In genomic region chr8:4323917-4324316, GRCm38 (mm10) we compare ENCODE assay signal across 7 mouse cellular contexts. TPM values are rescaled to one million over a fixed set of nuclear protein-coding genes. Genes with fewer than 3 reads are reported as not detected.
DNase-seq lines count a peak whose midpoint lies in the region; ATAC-seq and TF ChIP-seq lines count a peak whose summit lies in the region.

No protein-coding gene starts in this region.

- peak overlapping the region; percentile 99 for H3K9ac ChIP-seq in forebrain, embryonic 11.5 days (ENCODE audit: low read length)
- H3K9ac ChIP-seq in liver, embryonic 13.5 days: peak overlapping the region; percentile 98

- intact Hi-C loops in gastrocnemius, postnatal 14 days (cut with DNase I; ENCODE audit: low total_unique reads): loop anchor here (5.0 kb wide), 3 partner anchors 42 to 62 kb away; no protein-coding TSS in a partner anchor

- H3K27me3 ChIP-seq in testis, adult 2 months (ENCODE audit: control insufficient read depth, insufficient read depth, low read length): no peaks in the 10 kb centered on the region
- H3K27me3 ChIP-seq in forebrain, embryonic 11.5 days (ENCODE audit: control insufficient read depth, insufficient read depth, low read length): no peaks in the 10 kb centered on the region
- no peaks in the 10 kb centered on the region for H3K27me3 ChIP-seq in liver, embryonic 13.5 days

- H3K4me1 ChIP-seq in testis, adult 2 months (ENCODE audit: control insufficient read depth, insufficient read depth, low read length): peaks cover 4% of the 10 kb centered on the region
- peaks cover 11% of the 10 kb centered on the region for H3K4me1 ChIP-seq in forebrain, embryonic 11.5 days (replicated peaks; ENCODE audit: control insufficient read depth, insufficient read depth, low read length)
- peaks cover 68% of the 10 kb centered on the region for H3K4me1 ChIP-seq in liver, embryonic 13.5 days (replicated peaks)

- H3K9me3 ChIP-seq in forebrain, embryonic 11.5 days (ENCODE audit: control insufficient read depth, low read length): no peaks in the 10 kb centered on the region
- no peaks in the 10 kb centered on the region for H3K9me3 ChIP-seq in liver, embryonic 13.5 days (replicated peaks)

- H3K27ac ChIP-seq in testis, adult 2 months (ENCODE audit: control insufficient read depth, insufficient read depth, low read depth, low read length): no peak overlapping the region
- H3K27ac ChIP-seq in forebrain, embryonic 11.5 days (ENCODE audit: low read depth, low read length): 0 out of 2 replicates have a peak overlapping the region, but pooled peaks have one; percentile 41
- peak overlapping the region; percentile 91 for H3K27ac ChIP-seq in liver, embryonic 13.5 days

- DNase-seq in testis, postnatal 14 days (ENCODE audit: low spot score): no peak
- peak; percentile 35 for DNase-seq in forebrain, embryonic 11.5 days (ENCODE audit: low spot score)
- peak; percentile 26 for DNase-seq in liver, embryonic 13.5 days
- no peak for DNase-seq in layer of hippocampus, adult 18-20 months (ENCODE audit: low spot score in 2 of 2)
- DNase-seq in gastrocnemius, postnatal 14 days: no peak

- no peak for ATAC-seq in forebrain, embryonic 11.5 days (replicated peaks; ENCODE audit: low FRiP score)
- no peak for ATAC-seq in liver, embryonic 13.5 days (ENCODE audit: low read depth)
- no peak for ATAC-seq in monocyte, adult 5-6 weeks (replicated peaks; ENCODE audit: insufficient number of reproducible peaks, low FRiP score, low TSS enrichment, poor library complexity, severe bottlenecking)

- H3K36me3 ChIP-seq in testis, adult 2 months (ENCODE audit: control insufficient read depth, insufficient read depth, low read length): peaks cover 2% of the 10 kb centered on the region
- H3K36me3 ChIP-seq in forebrain, embryonic 11.5 days (ENCODE audit: control insufficient read depth, insufficient read depth, low read length): no peaks in the 10 kb centered on the region; the same call in 1 of the 2 replicates
- H3K36me3 ChIP-seq in liver, embryonic 13.5 days: peaks cover 50% of the 10 kb centered on the region

- H3K4me3 ChIP-seq in testis, adult 2 months (ENCODE audit: control insufficient read depth, low read depth, low read length): peak overlapping the region; percentile 99
- H3K4me3 ChIP-seq in forebrain, embryonic 11.5 days (ENCODE audit: low read depth, low read length): peak overlapping the region; percentile 99
- H3K4me3 ChIP-seq in liver, embryonic 13.5 days (replicated peaks): peak overlapping the region; percentile 91

- no peak for TF ChIP-seq POLR2A in testis, adult 2 months (IDR thresholded peaks at IDR 0.05; ENCODE audit: control insufficient read depth, low read depth, low read length)

- 6% methylated on average over 6 of the region's 6 CpGs for WGBS in forebrain, embryonic 11.5 days
- WGBS in liver, embryonic 13.5 days (ENCODE audit: insufficient replicate concordance): under 1% methylated on average over 6 of the region's 6 CpGs

- no peak for TF ChIP-seq CTCF in testis, adult 2 months (IDR thresholded peaks at IDR 0.05; ENCODE audit: control insufficient read depth, insufficient read depth, insufficient replicate concordance, low read depth, low read length)

- peak overlapping the region; percentile 81 for H3K4me2 ChIP-seq in forebrain, embryonic 11.5 days (ENCODE audit: low read depth, low read length, severe bottlenecking)
- peak overlapping the region; percentile 90 for H3K4me2 ChIP-seq in liver, embryonic 13.5 days

RNA-seq across cellular contexts. Expression of gene Ccl25, which starts 1.1 kb away (rescaled TPM):
- polyA plus RNA-seq in testis, adult 2 months (2012; rRNA removed): 8.6 and 9.6 TPM in 2 replicates
- polyA plus RNA-seq in forebrain, embryonic 11.5 days (2014; fragmentation: Nextera tagmentation; extraction: Ambion mirVana): 23.7 and 24.6 TPM in 2 replicates
- 8.9 and 9.2 TPM in 2 replicates for polyA plus RNA-seq in liver, embryonic 13.5 days (2015; fragmentation: Nextera tagmentation; extraction: Ambion mirVana)
- total RNA-seq in monocyte, adult 5-6 weeks (2017): 9.8 to 27.9 TPM (median 17.7 TPM) in 3 replicates
- total RNA-seq in layer of hippocampus, adult 18-20 months (2021): 10 to 100 TPM; 17.2 to 20.1 TPM
- total RNA-seq in gastrocnemius, postnatal 14 days (2021): 1 to 10 TPM; 8.7 to 9.4 TPM

RNA-seq across cellular contexts. Expression of gene Elavl1, which starts 1.3 kb away (rescaled TPM):
- 23.5 and 28.2 TPM in 2 replicates for polyA plus RNA-seq in testis, adult 2 months (2012; rRNA removed)
- polyA plus RNA-seq in forebrain, embryonic 11.5 days (2014; fragmentation: Nextera tagmentation; extraction: Ambion mirVana): 371 and 394 TPM in 2 replicates
- polyA plus RNA-seq in liver, embryonic 13.5 days (2015; fragmentation: Nextera tagmentation; extraction: Ambion mirVana): 144 and 179 TPM in 2 replicates
- total RNA-seq in monocyte, adult 5-6 weeks (2017): 44.2 to 65.5 TPM (median 46.9 TPM) in 3 replicates
- total RNA-seq in layer of hippocampus, adult 18-20 months (2021): 10 to 100 TPM; 78.8 to 80.6 TPM
- 10 to 100 TPM; 42.6 to 47.7 TPM for total RNA-seq in gastrocnemius, postnatal 14 days (2021)

RNA-seq across cellular contexts. Expression of gene Timm44, which starts 48.2 kb away (rescaled TPM):
- 52.9 and 56.3 TPM in 2 replicates for polyA plus RNA-seq in testis, adult 2 months (2012; rRNA removed)
- polyA plus RNA-seq in forebrain, embryonic 11.5 days (2014; fragmentation: Nextera tagmentation; extraction: Ambion mirVana): 67.0 and 75.3 TPM in 2 replicates
- polyA plus RNA-seq in liver, embryonic 13.5 days (2015; fragmentation: Nextera tagmentation; extraction: Ambion mirVana): 38.1 and 44.1 TPM in 2 replicates
- 55.0 to 89.8 TPM (median 63.5 TPM) in 3 replicates for total RNA-seq in monocyte, adult 5-6 weeks (2017)
- 10 to 100 TPM; 59.1 to 61.4 TPM for total RNA-seq in layer of hippocampus, adult 18-20 months (2021)
- 10 to 100 TPM; 67.8 to 82.1 TPM for total RNA-seq in gastrocnemius, postnatal 14 days (2021)

Comparison
In these comparisons a context has a peak if more than half of its experiments do, and no peak if none do; other contexts are left out.
1. DNase-seq: peak in forebrain, embryonic 11.5 days (single experiment) and liver, embryonic 13.5 days (single experiment); none in testis, postnatal 14 days (single experiment), layer of hippocampus, adult 18-20 months (0 of 2) and gastrocnemius, postnatal 14 days (single experiment).
2. Peak in every context shown above with its lines, with median percentiles within 50 percentile points of each other: H3K4me3 ChIP-seq.